Mouse (Mus musculus) thymus, postnatal 4 days (tissue): ENCODE measurements around the gene Ubxn10.

Experiments
- DNase-seq: peaks from one replicate; pipeline ENCODE4 v3.0.0; 2021

Gene Ubxn10

DNA sequence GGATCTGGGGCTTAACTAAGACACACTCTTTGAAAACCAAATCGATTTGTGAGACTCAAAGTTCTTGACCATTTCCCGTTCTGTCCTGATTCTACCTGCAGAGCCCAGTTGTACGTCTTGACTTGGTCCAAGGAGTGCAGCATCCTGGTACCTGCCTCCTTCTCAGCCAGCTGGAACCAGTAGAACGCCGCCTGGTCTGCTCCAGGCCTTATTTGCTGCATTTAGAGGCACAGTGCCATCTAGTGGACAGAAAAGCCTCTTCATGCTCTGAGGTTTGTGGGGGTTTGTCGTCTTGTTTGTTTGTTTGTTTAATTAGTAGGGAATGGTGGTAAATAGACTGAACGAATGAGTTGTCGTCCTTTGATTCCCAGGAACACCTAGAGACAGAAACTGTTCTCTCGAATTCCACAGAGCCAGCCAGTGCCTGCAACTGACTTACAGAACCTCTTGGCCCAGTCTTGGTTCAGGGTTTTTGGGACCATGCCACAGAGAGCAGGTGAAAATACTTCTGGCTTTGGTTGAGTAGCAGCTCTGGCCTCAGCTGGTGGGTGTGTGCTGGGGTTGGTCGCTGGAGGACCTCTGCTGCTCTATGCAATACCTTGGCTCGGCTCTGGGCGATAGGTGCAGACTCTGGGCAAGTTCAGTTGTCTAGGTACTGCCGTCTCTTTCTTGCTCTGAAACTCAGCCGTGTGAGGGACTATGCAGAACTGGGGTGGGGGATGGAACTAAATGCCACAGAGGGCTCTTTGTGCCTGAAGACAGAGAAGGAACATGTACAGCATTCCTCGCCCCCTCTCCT, 36.6 kb downstream of the Ubxn10 start:
- DNase-seq = peak; percentile 53

- DNase-seq = no peak
Observed at GRCm38 (mm10) chr4:138698296-138698695, 38.7 kb downstream of the Ubxn10 start.

- DNase-seq = no peak
Observed at GRCm38 (mm10) chr4:138697166-138697860, 39.7 kb downstream of the Ubxn10 start.

DNA sequence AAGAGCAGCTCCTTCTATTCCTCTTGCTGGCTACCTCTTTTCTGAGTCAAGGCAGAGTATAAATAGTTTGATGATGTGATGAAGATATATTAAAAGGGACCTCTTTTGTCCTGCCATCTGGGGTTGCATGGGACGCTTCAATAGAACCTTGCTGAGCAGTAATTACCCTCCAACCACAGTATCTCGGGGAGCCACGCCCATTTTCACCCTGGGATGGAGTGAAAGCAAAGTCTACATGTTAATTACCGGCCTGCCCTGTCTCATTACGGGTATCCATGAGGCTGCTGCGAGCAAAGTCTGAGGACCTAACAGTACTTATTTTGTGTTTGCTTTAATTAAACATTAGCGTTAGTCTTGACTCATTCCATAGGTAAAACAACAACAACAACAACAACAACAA, 40.2 kb downstream of the Ubxn10 start:
- no peak for DNase-seq

GRCm38 (mm10) chr4:138693043-138693692, 43.8 kb downstream of the Ubxn10 start:
- DNase-seq = no peak

GRCm38 (mm10) chr4:138691443-138692181, 45.4 kb downstream of the Ubxn10 start:
- DNase-seq = no peak

DNA sequence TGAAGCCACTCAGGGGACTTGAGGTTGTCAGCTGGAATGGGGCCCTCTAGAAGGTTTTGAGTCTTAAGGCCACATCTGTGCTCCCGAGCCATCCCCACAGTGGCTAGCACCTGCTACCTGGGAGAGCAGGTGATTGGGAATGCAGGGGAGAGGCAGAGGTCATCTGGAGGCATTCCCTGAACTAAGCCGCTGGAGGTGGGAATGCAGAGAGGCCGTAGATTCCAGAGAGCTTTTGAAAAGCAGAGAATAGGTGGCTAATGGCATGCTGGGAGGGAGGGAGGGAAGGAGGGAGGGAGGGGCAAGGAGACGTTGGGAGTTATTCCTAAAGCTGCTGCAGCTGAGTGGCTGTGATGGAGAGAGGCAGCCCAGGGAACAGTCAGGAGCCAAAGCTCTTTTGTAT, 46.4 kb downstream of the Ubxn10 start:
- DNase-seq = no peak

DNA sequence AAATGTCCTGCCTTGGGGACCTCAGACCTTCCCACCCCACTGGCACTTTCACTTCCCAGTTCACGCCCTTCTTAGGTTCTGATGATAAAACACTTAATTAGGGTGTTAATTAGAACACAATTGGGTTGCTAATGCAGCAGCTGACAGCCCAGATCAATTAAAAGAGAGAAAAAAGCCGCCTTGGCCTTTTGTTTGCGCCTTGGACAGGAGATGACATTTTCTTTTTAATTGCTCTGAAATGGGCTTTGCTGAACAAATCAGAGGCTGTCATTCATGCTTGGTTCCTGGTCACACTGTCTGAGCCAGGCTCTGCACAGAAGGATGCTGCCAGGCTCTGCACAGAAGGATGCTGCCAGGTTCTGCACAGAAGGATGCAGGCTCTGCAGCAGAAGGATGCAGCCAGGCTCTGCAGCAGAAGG, 47.9 kb downstream of the Ubxn10 start:
- DNase-seq = no peak

DNA sequence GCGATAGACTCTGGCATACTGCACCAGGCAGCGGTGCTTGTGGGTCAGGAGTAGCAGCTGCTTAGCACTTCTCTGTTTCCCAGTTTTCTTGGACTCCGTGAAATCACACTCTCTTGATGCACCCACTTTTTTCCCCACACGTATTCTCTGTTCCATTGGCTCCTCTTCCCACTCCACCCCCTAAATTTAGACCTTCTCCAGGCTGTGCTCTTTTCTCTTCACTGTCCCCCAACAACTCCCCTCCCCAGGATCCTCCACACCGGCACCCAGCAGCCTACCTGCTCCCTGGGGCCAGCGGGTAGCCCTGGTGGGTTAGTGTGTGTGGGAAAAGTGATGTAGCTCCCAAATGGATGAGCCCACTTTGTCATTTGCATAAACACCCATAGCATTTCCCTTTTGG, 51.2 kb downstream of the Ubxn10 start:
- DNase-seq = no peak

GRCm38 (mm10) chr4:138682760-138683159, 54.2 kb downstream of the Ubxn10 start:
- DNase-seq = no peak

- no peak for DNase-seq
Observed at GRCm38 (mm10) chr4:138680124-138680523, 56.8 kb downstream of the Ubxn10 start.

DNA sequence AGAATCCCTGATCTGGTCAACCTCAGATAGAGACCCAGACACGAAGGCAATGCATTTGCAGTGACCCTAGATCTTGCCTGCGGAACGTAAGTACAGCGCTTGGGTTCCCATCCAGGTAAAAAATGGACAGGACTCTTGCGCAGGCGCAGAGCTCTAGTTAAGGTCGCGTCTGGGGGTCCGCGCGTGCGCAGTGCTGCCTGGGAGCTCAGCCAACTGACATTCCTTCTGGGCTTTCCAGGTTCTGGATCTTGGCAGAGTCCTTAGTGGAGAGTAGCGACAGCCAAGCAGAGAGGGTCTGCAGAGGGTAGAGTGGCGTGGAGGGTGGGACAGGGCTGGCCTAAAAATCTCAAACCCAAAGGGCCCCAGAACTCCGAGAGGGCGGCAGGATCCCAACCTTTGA, 59.4 kb downstream of the Ubxn10 start:
- DNase-seq = peak; percentile 10

DNA sequence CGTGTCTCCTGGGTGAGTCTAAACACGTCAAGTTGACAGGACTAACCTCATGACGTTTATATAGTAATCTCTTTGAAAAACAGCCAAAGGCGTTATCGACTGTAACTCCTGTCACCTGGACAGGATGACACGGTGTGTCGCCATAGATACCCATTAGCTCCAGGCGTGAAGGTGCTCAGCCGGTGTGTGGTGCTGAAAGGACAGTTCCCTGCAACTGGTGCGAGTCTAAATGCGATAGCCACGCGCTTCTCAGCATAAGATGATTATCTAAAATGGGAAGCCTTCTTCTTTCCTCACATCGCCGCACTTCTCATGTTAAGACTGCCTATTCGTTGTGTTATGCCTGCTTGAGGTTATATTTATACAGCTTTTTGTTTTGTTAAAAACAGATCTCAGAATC, 60.5 kb downstream of the Ubxn10 start:
- DNase-seq = peak; percentile 38

DNA sequence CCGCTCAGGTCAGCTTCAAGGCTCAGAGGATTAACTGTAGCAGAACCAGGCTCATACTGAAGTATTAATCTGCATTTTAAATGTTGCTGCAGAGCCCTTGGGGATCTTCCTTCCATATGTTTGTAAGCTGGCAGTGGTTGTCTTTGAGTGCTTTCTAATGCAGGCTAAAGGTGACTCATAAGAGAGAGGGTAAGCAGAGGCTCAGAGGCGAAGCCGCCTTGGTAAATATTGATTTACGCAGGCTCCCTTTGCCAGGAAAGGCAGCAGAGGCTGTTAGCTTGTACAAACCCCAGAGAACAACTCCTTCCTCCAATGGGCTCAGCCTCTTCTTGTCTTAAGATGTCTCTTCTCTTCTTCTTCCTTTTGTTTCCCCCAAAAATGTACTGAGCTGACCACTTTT, 64.8 kb downstream of the Ubxn10 start:
- DNase-seq = no peak

- no peak for DNase-seq
Observed at GRCm38 (mm10) chr4:138670093-138670889, 66.7 kb downstream of the Ubxn10 start.

GRCm38 (mm10) chr4:138666521-138666920, 70.4 kb downstream of the Ubxn10 start:
- DNase-seq = no peak

DNA sequence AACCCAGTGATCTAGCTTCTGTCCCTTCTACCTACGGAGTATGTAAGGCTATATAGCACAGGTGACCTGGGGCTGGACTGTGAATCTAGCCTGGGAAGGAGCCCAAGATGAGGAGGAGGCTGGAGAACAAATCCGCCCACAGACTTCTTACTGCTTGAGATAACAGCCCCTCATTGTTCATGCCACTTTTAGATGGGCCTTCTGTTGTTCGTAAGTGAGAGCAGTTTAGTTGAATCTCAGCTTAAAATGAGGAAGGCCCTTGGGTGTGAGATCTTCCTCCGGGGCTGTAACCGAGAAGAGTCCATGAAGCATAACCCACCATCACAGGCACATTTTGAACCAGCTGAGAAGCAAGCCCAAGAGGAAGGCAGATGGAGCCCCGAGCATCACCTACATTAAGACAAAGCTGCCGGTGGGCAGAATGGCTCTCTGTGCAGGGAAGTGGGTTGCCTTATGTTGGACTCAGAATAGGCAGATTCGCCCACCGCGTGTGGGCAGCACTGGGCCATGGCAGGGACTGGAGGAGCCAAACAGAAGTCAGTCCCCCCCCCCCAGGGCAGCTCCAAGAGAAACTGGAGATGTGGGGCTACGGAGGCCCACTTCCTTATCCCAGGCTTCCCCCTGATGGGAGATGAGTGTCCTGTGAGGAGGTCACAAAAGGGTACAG, 76.9 kb downstream of the Ubxn10 start:
- DNase-seq = no peak
